Mouse (Mus musculus): Measurements from ENCODE around the gene Dact3. TPM values are rescaled to one million over a fixed set of nuclear protein-coding genes. Genes with fewer than 3 reads are reported as not detected.

Gene Dact3
- polyA plus RNA-seq (2014; fragmentation: Illumina TruSeq; extraction: RNeasy Lipid Tissue Mini Kit (QIAGEN cat#74804); ENCODE audit: low read depth, low replicate concordance), result 0.24 TPM

DNA sequence AGATGAGACGGTGACA is at the start of gene Dact3:
Gene Dact3, plus strand, starts transcription at position 8 of the 16 bp plus-strand sequence.

DNA sequence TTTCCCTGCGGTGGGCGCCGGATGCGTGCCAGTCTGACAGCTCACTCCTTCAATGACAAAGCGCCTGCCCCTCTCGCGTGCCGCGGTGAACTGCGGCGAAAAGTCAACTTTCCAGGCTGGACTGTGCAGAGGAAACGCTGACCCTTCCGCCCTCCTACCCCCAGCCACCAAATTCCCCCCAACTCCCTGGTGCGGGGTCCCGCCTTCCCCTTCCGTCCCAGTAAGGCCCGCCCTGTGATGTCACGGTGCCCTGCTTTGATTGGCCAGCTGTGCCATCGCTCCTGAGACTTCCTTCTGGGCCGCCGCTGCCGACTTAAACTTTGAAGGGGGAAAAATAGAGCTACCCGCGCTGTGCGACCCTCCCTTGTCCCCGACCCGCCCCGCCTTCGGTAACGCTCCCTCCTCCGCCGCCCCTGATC is 32.5 kb upstream of the Dact3 start, which contains the start of gene Prkd2:
Gene Prkd2, plus strand, starts transcription at position 258 of the 419 bp plus-strand sequence.

DNA sequence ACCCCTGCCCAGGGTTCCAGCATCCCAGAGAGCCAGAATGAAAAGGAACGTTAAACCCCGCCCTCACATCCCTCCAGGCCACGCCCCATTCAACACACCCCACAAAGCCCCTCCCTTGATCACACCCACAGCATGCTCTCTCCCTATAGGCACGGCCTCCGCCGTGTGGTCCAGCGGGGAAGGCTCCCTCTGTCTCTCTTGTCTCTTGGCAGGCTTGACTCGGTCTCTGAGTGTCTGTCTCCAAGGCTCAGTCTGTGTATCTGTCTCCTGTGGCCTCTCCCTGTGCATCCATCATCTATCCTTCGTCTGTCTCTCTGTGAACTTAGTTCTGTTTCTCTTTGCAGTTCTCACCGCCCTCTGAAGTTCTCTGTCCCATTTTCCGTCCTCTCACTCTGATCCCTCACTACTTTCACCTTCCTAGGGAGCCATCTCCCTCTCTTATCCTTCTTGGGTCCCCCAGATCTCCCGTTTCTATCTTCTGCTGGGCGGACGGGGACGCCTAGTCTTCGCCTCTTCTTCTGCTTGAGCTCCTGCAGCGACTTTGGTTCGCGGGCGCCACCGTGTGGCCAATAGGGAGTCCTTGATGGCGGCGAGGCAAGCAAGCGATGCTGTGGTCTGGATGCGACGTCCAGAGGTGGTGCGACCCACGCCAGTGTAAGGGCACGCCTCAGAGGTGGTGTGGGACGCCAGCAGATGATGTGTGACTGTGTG is 16.7 kb downstream of the Dact3 start, which contains the start of gene Gng8:
Gene Gng8, plus strand, starts transcription at position 146 of the 711 bp plus-strand sequence.

DNA sequence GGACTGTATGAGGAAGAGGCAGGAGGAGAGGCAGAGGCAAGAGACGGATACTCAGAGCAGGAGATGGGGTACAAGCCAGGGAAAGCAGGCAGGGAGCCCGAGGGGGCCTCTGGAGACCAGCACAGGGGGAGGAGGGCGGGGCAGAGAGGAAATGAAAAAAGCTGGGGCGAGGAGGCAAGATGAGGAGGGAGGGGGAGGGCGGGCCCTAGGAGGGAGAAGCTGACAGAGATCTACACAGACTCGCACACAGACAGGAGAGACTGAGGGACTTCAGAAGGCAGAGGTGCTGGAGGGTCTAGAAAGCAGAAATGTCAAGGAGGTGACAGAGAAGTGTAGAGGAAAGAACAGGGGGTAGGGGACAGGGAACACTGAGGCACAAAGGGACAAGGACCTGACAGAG is 31.2 kb downstream of the Dact3 start, which contains the start of gene Ptgir:
Gene Ptgir, plus strand, starts transcription at position 210 of the 400 bp plus-strand sequence.

DNA sequence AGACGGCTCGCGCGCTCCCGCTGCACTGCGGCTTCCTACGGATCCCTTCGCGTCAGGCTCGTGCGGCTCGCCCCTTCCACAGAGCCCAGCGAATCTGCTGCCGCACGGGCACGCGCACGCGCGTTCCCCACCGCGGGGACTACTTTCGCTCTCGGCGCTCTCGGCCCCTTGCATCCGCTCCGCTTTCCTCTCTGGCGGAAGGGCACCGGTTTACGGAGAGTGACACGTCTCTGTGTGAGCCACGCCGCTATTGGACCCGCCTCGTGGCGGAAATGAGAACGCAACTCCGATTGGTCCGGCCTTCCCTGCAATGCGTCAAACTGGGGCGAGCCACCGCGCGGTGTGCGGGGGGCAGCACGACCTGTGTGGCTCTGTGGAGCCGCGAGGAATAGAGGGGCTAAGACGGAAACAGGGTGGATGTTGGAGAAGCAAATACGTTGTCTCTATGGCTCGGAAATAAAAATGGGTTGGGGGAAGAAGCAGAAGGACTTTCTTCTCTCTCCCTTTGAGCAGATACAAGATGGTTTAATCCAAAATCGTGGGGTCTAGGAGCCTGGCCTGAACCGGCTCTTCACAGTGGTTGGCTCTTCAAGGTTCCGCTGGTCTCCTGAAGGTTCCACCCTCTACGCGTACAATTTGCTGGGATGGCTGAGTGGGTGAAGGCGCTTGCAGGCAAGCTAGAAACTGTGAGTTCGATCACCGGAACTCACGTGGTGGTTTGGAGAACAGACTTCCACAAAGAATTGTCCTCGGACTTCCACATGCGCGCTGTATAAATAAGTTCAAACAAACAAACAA is 49.1 kb downstream of the Dact3 start, which contains the start of gene Calm3:
Gene Calm3, minus strand, starts transcription at position 78 of the 798 bp plus-strand sequence.

Other genes with a start within 250 kb of the Dact3 start
- not detected for gene Ceacam15, start 199.6 kb upstream of the Dact3 start, polyA plus RNA-seq (2014; fragmentation: Illumina TruSeq; extraction: RNeasy Lipid Tissue Mini Kit (QIAGEN cat#74804); ENCODE audit: low read depth, low replicate concordance)
- not detected for gene Ceacam9, start 153.4 kb upstream of the Dact3 start, polyA plus RNA-seq (2014; fragmentation: Illumina TruSeq; extraction: RNeasy Lipid Tissue Mini Kit (QIAGEN cat#74804); ENCODE audit: low read depth, low replicate concordance)
- 42.6 TPM for gene Ap2s1, start 136.9 kb upstream of the Dact3 start, polyA plus RNA-seq (2014; fragmentation: Illumina TruSeq; extraction: RNeasy Lipid Tissue Mini Kit (QIAGEN cat#74804); ENCODE audit: low read depth, low replicate concordance)
- gene Slc1a5, start 94.0 kb upstream of the Dact3 start, polyA plus RNA-seq (2014; fragmentation: Illumina TruSeq; extraction: RNeasy Lipid Tissue Mini Kit (QIAGEN cat#74804); ENCODE audit: low read depth, low replicate concordance), result 0.87 TPM
- 7.9 TPM for gene Strn4, start 59.4 kb upstream of the Dact3 start, polyA plus RNA-seq (2014; fragmentation: Illumina TruSeq; extraction: RNeasy Lipid Tissue Mini Kit (QIAGEN cat#74804); ENCODE audit: low read depth, low replicate concordance)
- 4.2 TPM for gene Fkrp, start 58.6 kb upstream of the Dact3 start, polyA plus RNA-seq (2014; fragmentation: Illumina TruSeq; extraction: RNeasy Lipid Tissue Mini Kit (QIAGEN cat#74804); ENCODE audit: low read depth, low replicate concordance)
- 0.56 TPM for gene Prkd2, start 32.4 kb upstream of the Dact3 start, polyA plus RNA-seq (2014; fragmentation: Illumina TruSeq; extraction: RNeasy Lipid Tissue Mini Kit (QIAGEN cat#74804); ENCODE audit: low read depth, low replicate concordance)
- not detected for gene Gng8, start 16.5 kb downstream of the Dact3 start, polyA plus RNA-seq (2014; fragmentation: Illumina TruSeq; extraction: RNeasy Lipid Tissue Mini Kit (QIAGEN cat#74804); ENCODE audit: low read depth, low replicate concordance)
- gene Ptgir, start 31.2 kb downstream of the Dact3 start, polyA plus RNA-seq (2014; fragmentation: Illumina TruSeq; extraction: RNeasy Lipid Tissue Mini Kit (QIAGEN cat#74804); ENCODE audit: low read depth, low replicate concordance), result not detected
- 12.5 TPM for gene Calm3, start 48.8 kb downstream of the Dact3 start, polyA plus RNA-seq (2014; fragmentation: Illumina TruSeq; extraction: RNeasy Lipid Tissue Mini Kit (QIAGEN cat#74804); ENCODE audit: low read depth, low replicate concordance)
- not detected for gene Pnmal2, start 69.4 kb downstream of the Dact3 start, polyA plus RNA-seq (2014; fragmentation: Illumina TruSeq; extraction: RNeasy Lipid Tissue Mini Kit (QIAGEN cat#74804); ENCODE audit: low read depth, low replicate concordance)
- gene Pnmal1, start 84.4 kb downstream of the Dact3 start, polyA plus RNA-seq (2014; fragmentation: Illumina TruSeq; extraction: RNeasy Lipid Tissue Mini Kit (QIAGEN cat#74804); ENCODE audit: low read depth, low replicate concordance), result not detected
- not detected for gene Gm42372, start 107.8 kb downstream of the Dact3 start, polyA plus RNA-seq (2014; fragmentation: Illumina TruSeq; extraction: RNeasy Lipid Tissue Mini Kit (QIAGEN cat#74804); ENCODE audit: low read depth, low replicate concordance)
- gene Ccdc8, start 117.4 kb downstream of the Dact3 start, polyA plus RNA-seq (2014; fragmentation: Illumina TruSeq; extraction: RNeasy Lipid Tissue Mini Kit (QIAGEN cat#74804); ENCODE audit: low read depth, low replicate concordance), result 0.13 TPM
- 9.2 TPM for gene Ppp5c, start 152.6 kb downstream of the Dact3 start, polyA plus RNA-seq (2014; fragmentation: Illumina TruSeq; extraction: RNeasy Lipid Tissue Mini Kit (QIAGEN cat#74804); ENCODE audit: low read depth, low replicate concordance)
- 0.08 TPM for gene Hif3a, start 187.1 kb downstream of the Dact3 start, polyA plus RNA-seq (2014; fragmentation: Illumina TruSeq; extraction: RNeasy Lipid Tissue Mini Kit (QIAGEN cat#74804); ENCODE audit: low read depth, low replicate concordance)
- not detected for gene Psg16, start 198.7 kb downstream of the Dact3 start, polyA plus RNA-seq (2014; fragmentation: Illumina TruSeq; extraction: RNeasy Lipid Tissue Mini Kit (QIAGEN cat#74804); ENCODE audit: low read depth, low replicate concordance)